Mouse (Mus musculus) liver, embryonic 14.5 days (tissue): ENCODE results near the gene Larp4b.

Source experiments
- CTCF ChIP-seq: IDR thresholded peaks from 2 replicates; pipeline ENCODE4 v1.5.1; 2016; ENCODE audit warnings: antibody characterized with exemption, low read depth, control low read depth
- EP300 ChIP-seq: IDR thresholded peaks from 2 replicates; pipeline ENCODE4 v1.6.1; 2016; ENCODE audit warnings: antibody characterized with exemption, low read depth

DNA sequence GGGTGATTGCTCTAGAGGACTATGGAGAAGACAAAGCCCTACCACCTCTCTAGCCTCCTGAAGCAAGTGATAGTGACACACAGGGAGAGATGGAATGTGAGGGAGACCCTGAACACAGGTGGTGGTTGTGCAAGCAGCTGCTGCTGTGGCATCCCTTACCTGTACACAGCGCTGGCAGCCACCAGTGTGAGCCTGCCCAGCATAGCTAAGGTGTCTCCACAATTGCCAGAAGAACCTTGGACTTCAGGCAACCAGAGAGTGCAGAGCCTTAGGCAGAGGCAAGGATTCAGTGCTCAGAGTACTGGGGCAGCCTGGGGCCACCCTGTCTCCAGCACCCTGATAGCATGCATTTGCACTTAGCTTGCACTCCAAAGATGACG, 105.8 kb downstream of the Larp4b start:
- TF ChIP-seq CTCF = no peak
- no peak for TF ChIP-seq EP300
